Mouse (Mus musculus): Measurements from ENCODE around the gene Akr7a5. TPM values are rescaled to one million over a fixed set of nuclear protein-coding genes. Genes with fewer than 3 reads are reported as not detected.

The Akr7a5 gene
- total RNA-seq (2023): 1 to 10 TPM; 5.9 to 7.9 TPM

DNA sequence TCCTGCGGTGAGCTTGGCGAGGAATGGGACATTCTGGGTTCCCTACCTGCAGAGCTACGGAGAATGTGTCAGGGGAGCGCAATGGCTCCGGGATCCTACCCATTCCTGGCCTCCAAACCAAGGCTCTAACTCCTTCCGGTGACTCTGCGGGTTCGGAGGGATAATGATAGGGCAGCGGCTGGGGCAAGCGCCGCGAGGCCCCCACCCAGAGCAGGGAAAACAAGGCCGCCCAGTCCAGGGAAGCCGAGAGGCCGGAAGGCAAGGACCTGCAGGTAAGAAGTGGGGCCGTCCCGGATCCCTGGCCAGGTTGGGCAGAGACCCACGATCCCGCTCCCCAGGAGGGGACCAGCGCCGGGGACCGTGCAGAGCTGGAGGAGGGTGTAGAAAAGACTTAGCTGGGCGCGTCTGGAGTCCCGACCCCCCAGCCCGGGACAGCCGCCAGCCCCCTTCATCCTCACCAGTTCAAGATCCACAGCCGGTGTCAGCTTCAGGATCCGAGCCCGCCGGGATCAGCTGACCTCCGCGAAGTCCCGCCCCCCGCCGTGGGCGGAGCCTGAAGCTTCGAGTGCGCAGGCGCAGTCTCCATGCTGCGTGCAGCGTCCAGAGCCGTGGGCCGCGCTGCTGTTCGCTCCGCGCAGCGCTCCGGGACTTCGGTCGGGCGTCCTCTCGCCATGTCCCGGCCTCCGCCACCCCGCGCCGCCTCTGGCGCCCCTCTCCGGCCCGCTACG, at the start of gene Akr7a5, which contains the start of gene Pqlc2:
TSS of gene Akr7a5 (plus strand) at position 574 of the 728 bp plus-strand sequence.
TSS of gene Pqlc2 (minus strand) at position 538 of the 728 bp plus-strand sequence.

DNA sequence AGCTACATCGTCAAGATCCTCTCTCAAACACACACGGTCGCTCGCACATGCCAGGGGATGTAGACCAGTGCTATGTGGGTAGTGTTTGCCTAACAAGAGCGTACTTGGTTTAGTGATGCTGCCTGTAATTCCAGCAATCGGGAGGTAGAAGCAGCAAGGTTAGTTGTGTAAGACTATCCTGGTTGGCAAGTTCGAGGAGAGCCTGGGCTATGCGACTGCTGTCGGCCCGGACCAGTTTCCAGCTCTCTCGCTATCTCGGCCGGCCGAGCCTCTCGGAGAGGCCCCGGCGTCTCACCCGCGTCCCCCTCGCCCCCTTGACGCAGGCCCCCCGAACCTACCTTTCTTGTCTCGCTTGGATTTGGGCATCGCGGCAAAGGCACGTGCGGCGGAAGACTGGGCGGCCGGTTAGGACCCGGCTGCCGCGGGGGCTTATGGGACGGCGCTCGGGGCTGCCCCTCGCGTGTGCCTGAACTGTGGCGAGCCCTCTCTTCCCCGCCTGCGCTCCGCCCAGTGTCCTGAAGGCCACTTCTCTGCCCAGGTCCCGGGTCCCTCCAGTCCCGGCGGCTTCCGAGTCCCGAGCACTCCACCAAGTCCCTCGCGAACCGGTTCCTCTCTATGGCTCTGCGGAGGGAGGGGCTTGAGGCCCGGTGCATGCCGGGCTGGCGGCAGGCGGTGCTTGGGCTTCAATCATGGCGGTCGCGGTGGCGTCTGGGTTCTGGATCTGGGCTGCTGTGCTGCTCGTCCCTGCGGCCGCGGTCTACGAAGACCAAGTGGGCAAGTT, 41.6 kb downstream of the Akr7a5 start, which contains the start of the genes Mrto4, Emc1 and Ubr4:
TSS of gene Mrto4 (minus strand) at position 646 of the 781 bp plus-strand sequence.
TSS of gene Emc1 (plus strand) at position 657 of the 781 bp plus-strand sequence.
TSS of gene Ubr4 (plus strand) at position 679 of the 781 bp plus-strand sequence.

Other genes with a start within 250 kb of the Akr7a5 start
- gene Htr6, start 235.2 kb upstream of the Akr7a5 start, total RNA-seq (2023): not detected
- under 1 TPM; 0.75 to 0.82 TPM for gene Nbl1, start 217.8 kb upstream of the Akr7a5 start, total RNA-seq (2023)
- 100 to 1,000 TPM; 102 to 108 TPM for gene Minos1, start 179.6 kb upstream of the Akr7a5 start, total RNA-seq (2023)
- 100 to 1,000 TPM; 593 to 594 TPM for gene Capzb, start 117.8 kb upstream of the Akr7a5 start, total RNA-seq (2023)
- 1 to 10 TPM; 5.6 to 9.2 TPM for gene Pqlc2, start within 50 bp of the Akr7a5 start, total RNA-seq (2023)
- 10 to 100 TPM; 30.6 to 32.1 TPM for gene Mrto4, start 41.8 kb downstream of the Akr7a5 start, total RNA-seq (2023)
- gene Emc1, start 41.8 kb downstream of the Akr7a5 start, total RNA-seq (2023): 10 to 100 TPM; 22.7 to 26.4 TPM
- gene Ubr4, start 41.9 kb downstream of the Akr7a5 start, total RNA-seq (2023): 100 to 1,000 TPM; 126 to 141 TPM
- 1 to 10 TPM; 2.5 to 2.6 TPM for gene Iffo2, start 219.8 kb downstream of the Akr7a5 start, total RNA-seq (2023)

Measured in neutrophil, adult 83 days (primary cell).